Mouse (Mus musculus) large intestine, adult 2 months (tissue): ENCODE results near the gene Pbxip1. TPM values are rescaled to one million over a fixed set of nuclear protein-coding genes. Genes with fewer than 3 reads are reported as not detected.
"Not testable (repeated sequence)": the region's sequence is repeated elsewhere in the genome, so short reads cannot be mapped to it uniquely, and the experiment has no call there.

Source experiments
- DNase-seq: peaks from one replicate; pipeline ENCODE4 v3.0.0-alpha.2; 2012; ENCODE audit warnings: low read depth, low spot score
- WGBS: fragments of 180-500 bp; shearing (Covaris S2); methylation state at CpG from one replicate; pipeline ENCODE4 v1.1.7; 2018; 5-methylcytosine and 5-hydroxymethylcytosine counted together
- polyA plus RNA-seq: library from polyadenylated mRNA; depleted of rRNA; stranded (reverse); fragments of >200 nt; gene quantifications from 2 replicates; pipeline ENCODE4 v1.2.3, GENCODE M21; 2012

Gene Pbxip1
- polyA plus RNA-seq, 1 experiment: 44.6 TPM

GRCm38 (mm10) chr3:89429021-89429420, 7.5 kb upstream of the Pbxip1 start:
- WGBS: 94% methylated on average over 7 of the region's 7 CpGs
- DNase-seq: not testable (repeated sequence)

DNA sequence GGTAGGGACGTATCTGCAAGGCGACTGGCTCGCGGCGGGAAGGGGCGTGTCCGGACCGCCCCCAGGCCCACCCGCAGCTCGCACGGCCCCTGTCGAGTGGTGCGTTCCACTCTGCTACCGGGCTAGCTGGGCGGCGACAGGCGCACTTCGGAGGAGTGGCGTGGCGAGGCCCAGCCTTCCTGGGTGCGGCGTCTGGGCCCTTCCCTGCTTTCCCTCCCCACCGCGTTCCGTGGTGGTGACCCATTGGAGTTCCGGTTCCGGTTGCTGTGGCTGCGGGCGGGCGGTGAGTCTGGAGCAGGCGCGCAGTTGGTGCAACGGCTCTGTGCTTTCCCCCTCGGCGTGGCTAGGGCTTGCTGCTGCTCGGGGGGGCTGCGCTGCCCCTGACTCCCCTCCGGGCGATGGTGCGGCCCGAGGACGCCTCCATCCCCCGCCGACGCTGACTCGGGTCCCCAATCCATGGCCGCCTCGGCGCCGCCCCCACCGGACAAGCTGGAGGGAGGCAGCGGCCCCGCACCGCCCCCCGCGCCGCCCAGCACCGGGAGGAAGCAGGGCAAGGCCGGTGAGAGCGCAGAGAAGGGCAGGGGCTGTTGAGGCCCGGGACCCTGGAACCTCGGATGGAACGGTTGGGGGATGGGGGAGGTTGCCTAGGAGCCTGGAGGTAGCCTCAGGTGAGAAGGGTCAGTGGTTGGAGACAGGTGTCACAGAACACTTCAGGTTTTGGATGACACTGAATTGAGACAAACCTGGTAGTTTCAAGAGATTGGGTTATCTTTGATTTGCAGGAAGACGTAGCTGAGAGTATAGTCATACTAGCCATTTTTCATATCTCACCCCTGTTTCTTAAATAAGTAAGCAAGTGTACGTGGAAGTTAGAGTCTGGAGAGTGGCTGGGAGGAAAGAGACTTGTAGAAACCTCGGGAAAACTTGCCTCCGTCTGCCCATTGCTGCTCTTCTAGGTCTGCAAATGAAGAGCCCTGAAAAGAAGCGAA, 6.0 kb upstream of the Pbxip1 start, which contains the start of gene Pygo2:
Gene Pygo2, plus strand, starts transcription at position 44 of the 989 bp plus-strand sequence.
- no peak for DNase-seq
- WGBS: 2% methylated on average over 68 of the region's 68 CpGs

- WGBS: 90% methylated on average over 8 of the region's 8 CpGs
- DNase-seq: no peak
These were observed 3.9 kb upstream of the Pbxip1 start for GRCm38 (mm10) chr3:89432606-89433005.

- no peak for DNase-seq
- 68% methylated on average over 11 of the region's 11 CpGs for WGBS
These were observed 2.0 kb upstream of the Pbxip1 start for GRCm38 (mm10) chr3:89434532-89434931.

GRCm38 (mm10) chr3:89435041-89435440, 1.5 kb upstream of the Pbxip1 start:
- DNase-seq: no peak
- WGBS: 69% methylated on average over 7 of the region's 7 CpGs

- WGBS: 15% methylated on average over 5 of the region's 5 CpGs
- DNase-seq: no peak
These were observed 763 bp downstream of the Pbxip1 start for GRCm38 (mm10) chr3:89437269-89437668.

- DNase-seq: no peak
- 86% methylated on average over 2 of the region's 2 CpGs for WGBS
These were observed 4.2 kb downstream of the Pbxip1 start for GRCm38 (mm10) chr3:89440691-89441090.

DNA sequence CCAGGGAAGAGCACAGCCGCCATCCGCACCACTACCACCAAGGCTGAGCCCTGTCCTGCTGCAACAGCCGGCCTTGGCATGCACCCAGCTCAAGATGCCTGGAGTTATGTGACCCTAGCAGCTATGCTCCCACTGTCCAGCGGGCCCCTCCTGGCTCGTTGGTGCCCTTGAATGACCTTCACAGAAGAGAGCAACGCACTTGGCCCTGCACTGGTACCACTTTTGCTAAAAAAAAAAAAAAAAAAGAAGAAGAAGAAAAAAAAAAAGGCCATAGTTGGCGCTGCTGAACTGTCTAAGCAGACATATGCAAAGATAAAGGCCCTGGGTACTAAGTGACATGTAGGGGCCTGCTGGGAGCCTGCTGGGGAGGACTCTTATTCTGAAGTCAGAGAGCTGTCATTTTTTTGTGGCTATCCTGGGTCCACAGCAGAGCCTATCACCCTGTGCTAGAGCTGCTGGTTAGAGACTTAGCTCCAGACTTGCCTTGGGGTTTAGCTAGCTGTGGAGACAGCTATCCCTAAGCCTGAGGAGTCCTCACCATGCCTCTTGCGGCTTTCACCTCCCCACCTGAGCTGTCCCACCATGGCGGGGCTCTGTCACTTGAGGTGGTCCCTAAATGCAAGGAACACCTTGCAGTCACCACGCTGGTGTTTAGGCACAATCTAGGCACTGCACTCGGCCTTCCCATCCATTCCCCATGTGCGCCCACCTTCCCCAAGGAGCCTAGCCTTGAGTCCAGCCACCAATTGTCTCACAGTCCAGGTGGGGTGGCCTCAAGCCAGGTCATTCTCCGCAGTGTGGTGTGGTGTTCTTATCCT, 12.4 kb downstream of the Pbxip1 start:
- WGBS: 71% methylated on average over 13 of the region's 13 CpGs
- no peak for DNase-seq

GRCm38 (mm10) chr3:89449541-89449940, 13.0 kb downstream of the Pbxip1 start:
- WGBS: 49% methylated on average over 7 of the region's 7 CpGs
- no peak for DNase-seq

- no peak for DNase-seq
These were observed 15.4 kb downstream of the Pbxip1 start for GRCm38 (mm10) chr3:89451916-89452315.

GRCm38 (mm10) chr3:89454401-89455177, 18.1 kb downstream of the Pbxip1 start, which contains the start of gene Pmvk:
Pmvk (plus strand) TSS chr3:89454541.
- WGBS: 61% methylated on average over 10 of the region's 10 CpGs
- DNase-seq: no peak

More at GRCm38 (mm10) chr3:89451916-89452315, 15.4 kb downstream of the Pbxip1 start:
- WGBS: 96% methylated on average over 1 of the region's 1 CpGs

DNA sequence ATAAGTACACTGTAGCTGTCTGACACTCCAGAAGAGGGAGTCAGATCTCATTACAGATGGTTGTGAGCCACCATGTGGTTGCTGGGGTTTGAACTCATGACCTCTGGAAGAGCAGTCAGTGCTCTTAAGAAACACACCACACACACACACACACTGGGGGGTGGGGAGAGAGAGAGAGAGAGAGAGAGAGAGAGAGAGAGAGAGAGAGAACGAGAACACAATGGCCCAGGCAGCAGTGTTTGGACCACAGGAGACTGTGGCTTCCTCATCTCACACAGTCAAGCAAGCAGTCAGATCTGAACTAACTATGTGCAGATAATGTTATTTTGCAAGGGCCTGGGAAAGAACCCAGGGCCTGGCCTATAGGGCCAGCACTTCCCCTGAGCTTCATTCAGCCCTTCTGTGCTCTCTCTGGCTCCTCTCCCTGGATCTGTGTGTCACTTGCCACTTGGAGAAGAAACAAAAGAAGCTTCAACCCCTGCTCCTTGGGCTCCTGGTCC, 19.3 kb downstream of the Pbxip1 start:
- 83% methylated on average over 1 of the region's 1 CpGs for WGBS
- no peak for DNase-seq

DNA sequence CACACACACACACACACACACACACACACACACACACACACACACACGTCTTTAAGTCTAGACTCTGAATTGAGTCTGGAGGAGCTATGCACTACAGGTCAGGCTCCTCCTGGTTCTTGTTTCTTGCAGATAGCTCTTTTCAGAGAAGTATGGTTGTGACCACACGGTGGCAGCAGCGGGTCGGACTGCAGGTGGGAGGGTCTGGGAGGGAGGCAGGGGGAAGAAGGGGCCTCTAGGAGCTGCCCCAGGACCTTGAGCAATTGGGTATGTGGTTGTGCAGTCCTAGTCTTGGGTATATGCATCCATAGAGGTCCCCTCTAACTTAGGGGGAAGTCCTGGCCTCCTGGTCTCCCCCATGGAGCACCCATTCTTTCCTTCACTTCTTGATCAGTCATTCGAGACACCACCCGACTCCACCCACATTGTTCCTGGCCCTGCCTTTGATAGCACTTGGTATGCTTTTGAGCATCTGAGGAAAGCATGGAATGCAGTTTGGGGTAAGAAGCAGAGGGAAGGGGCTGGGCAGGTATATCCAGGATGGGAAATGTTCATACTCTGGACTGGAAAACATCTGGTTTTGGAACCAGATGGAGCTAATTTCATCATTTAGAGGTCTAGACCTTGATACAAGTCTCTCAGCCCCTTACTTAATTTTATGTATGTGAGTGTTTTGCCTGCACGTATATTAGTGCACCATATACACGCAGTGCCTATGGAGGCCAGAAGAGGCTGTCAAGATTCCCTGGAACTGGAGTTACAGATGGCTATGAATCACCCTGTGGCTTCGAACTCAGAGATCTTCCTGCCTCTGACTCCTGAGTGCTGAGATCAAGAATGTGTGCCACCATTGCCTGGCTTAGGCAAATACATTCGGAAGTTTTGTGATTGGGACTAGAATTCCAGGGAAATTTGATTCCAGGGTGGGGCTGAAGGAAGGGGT, 20.5 kb downstream of the Pbxip1 start:
- WGBS: 25% methylated on average over 10 of the region's 10 CpGs
- DNase-seq: no peak

DNA sequence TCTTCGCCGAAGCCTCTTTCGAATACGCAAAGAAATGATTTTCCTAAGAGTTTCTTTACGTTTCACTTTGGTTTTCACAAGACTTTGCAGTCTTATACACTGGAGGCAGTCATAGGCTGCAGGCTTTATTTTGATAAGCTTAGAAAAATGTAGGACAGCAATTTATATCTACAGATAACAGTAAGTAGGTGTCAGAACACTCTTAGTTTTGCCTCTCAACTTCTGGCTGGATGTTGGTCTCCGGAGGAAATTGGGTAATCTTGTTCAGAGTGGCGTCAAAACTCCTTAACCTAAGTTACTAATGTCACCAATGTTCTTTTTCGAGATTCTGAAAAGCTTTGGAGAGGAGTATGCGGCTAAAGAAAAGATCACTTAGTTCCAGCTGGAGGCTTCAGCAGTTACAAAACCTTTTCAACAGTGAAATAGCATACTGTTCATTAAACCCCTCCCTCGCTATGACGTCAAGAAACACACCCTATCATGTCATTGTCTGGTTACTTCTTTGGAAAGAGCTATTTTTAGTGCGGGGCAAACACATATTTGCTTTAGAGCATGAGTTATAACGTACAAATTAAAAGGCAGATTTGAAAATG, 22.0 kb downstream of the Pbxip1 start:
- DNase-seq: no peak
- 44% methylated on average over 13 of the region's 13 CpGs for WGBS

GRCm38 (mm10) chr3:89458965-89459807, 22.7 kb downstream of the Pbxip1 start:
- under 1% methylated on average over 36 of the region's 36 CpGs for WGBS
- DNase-seq: peak; percentile 80

DNA sequence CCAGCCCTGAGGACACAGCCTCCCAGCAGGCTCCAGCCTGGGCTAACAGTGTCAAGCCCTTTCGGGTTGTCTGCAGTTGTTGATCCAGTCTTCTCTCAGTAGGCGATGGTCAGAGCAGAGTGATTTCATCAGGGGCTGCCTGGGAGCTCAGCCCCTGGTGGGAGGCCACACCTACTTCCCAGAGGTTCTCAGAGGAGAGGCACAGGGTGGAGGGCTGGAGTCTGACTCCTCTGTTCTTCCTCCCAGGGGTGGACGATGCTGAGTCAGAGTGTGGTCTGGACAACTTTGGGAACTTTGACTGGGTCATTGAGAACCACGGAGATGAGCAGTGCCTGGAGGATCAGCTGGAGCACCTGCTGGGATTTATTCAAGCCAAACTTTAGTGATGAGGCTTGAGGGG, 31.8 kb downstream of the Pbxip1 start:
- 77% methylated on average over 4 of the region's 4 CpGs for whole genome bisulfite sequencing
- no peak for DNase-seq

DNA sequence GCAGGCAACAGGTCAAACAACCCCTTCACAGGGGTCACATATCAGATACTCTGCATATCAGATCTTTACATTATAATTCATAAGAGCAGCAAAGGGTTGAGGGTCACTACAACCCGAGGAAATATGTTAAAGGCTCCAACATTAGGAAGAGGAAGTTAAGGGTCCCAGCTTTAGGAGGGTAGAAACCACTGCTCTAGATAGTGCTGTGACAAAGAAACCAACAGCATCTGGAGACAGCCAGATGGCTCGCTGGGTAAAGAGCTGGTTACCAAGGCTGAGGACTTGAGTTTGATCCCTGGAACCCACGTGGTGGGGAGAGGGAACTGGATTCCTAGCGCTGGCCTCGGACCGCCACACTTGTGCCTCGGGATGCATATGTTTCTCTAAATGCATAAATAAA, 35.8 kb downstream of the Pbxip1 start:
- WGBS: 76% methylated on average over 7 of the region's 7 CpGs
- no peak for DNase-seq
